Mouse (Mus musculus) lung, embryonic 15.5 days (tissue): Measurements from ENCODE around the gene Adad2. TPM values are rescaled to one million over a fixed set of nuclear protein-coding genes. Genes with fewer than 3 reads are reported as not detected.

Experiments
- ATAC-seq: fragments of 200-750 bp; cut with Nextera tagmentation; 2 replicates; pipeline ENCODE4 v1.8.0; 2017; ENCODE audit warnings: moderate number of reproducible peaks, borderline replicate concordance; ENCODE audit not compliant: low FRiP score, low TSS enrichment; ENCODE audit errors: extremely low read depth
- H3K27ac ChIP-seq: fragments of 300-500 bp; sonication (generic); 2 replicates; pipeline ENCODE4 v1.5.1; 2015; ENCODE audit warnings: moderate library complexity, mild to moderate bottlenecking, inconsistent platforms
- H3K27me3 ChIP-seq: fragments of 300-500 bp; sonication (generic); 2 replicates; pipeline ENCODE4 v1.6.1; 2015; ENCODE audit warnings: inconsistent platforms
- H3K36me3 ChIP-seq: fragments of 300-500 bp; sonication (generic); 2 replicates; pipeline ENCODE4 v1.6.1; 2015; ENCODE audit warnings: inconsistent platforms
- H3K4me1 ChIP-seq: fragments of 300-500 bp; sonication (generic); 2 replicates; pipeline ENCODE4 v1.6.1; 2015; ENCODE audit warnings: inconsistent platforms
- H3K4me2 ChIP-seq: fragments of 300-500 bp; sonication (generic); 2 replicates; pipeline ENCODE4 v1.6.1; 2015; ENCODE audit warnings: inconsistent platforms, mild to moderate bottlenecking, moderate library complexity
- H3K4me3 ChIP-seq: fragments of 300-500 bp; sonication (generic); 2 replicates; pipeline ENCODE4 v1.5.1; 2015; ENCODE audit warnings: mild to moderate bottlenecking, inconsistent platforms
- H3K9ac ChIP-seq: fragments of 300-500 bp; sonication (generic); 2 replicates; pipeline ENCODE4 v1.6.1; 2015; ENCODE audit warnings: inconsistent platforms
- H3K9me3 ChIP-seq: fragments of 300-500 bp; sonication (generic); 2 replicates; pipeline ENCODE4 v1.6.1; 2016; ENCODE audit warnings: inconsistent platforms
- WGBS: fragments of 180-500 bp; shearing (Covaris S2); methylation state at CpG from one replicate; pipeline ENCODE4 v1.1.7; 2015; 5-methylcytosine and 5-hydroxymethylcytosine counted together
- polyA plus RNA-seq: library from polyadenylated mRNA; unstranded; fragments of >200 nt; fragmentation: Nextera tagmentation; extraction: Ambion mirVana; gene quantifications from 2 replicates; pipeline ENCODE4 v1.2.1, GENCODE M21; 2015

Gene Adad2
- polyA plus RNA-seq, 1 experiment from 2014 or later: not detected

DNA sequence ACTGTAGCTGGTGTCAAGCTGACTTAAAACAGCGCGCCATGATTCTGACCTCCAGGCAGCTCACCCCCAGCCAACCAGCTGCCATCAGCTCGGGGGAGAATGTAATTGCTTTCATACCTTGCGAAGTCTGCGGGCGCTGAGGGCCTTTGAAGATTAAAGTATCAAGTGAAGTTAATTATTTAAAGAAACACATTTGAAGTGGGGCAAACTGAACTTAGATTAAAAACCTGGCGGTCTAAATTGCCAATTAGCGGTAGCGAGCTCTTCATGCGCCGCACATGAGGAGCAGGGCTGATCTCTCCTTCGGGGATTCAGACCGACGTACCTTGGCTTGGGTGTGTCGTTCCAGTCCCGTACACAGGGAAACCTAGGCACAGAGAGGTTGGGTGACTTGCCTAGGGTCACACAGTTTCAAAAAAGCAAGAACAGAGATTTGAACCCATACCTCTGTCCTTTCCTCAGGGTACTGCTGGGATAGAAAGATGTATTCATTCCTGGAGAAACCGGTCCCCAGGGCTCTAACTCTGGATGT, 31.9 kb downstream of the Adad2 start:
- H3K36me3 ChIP-seq: no peaks in the 10 kb centered on the region
- H3K4me2 ChIP-seq: no peak overlapping the region
- H3K4me3 ChIP-seq: no peak overlapping the region
- WGBS: 69% methylated on average over 17 of the region's 17 CpGs
- H3K9me3 ChIP-seq: no peaks in the 10 kb centered on the region
- no peak overlapping the region for H3K9ac ChIP-seq
- ATAC-seq: no peak
- no peak overlapping the region for H3K27ac ChIP-seq
- H3K27me3 ChIP-seq: no peaks in the 10 kb centered on the region
- H3K4me1 ChIP-seq: no peaks in the 10 kb centered on the region

DNA sequence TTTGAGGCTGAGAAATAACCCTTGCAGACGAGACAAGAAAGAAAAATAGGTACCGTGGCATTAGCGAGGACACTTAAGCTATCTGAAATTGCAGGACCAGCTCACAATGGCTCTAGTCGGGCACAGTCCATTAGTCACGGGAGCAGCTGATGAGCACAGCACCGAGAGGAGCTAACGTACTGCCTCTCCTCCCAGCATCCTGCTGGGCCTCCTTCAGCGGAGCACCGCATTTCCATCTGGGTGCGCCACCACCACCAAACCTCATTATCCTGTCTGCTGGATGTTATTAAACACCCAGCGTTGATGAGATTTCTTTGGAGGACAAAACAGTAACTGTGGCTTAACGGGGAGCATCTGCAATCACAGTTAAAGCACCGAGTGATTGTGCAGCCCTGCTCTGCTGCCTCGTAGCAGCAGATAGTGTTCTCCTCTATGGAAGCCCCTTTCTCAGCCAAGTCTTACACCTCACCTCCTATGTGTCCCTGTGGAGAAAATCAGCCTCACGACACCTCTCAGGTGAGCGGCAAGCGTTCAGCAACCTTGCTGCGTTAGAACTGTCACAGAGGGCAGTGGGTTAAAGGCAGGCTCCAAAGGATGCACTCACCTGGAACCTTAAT, 32.5 kb downstream of the Adad2 start:
- Histone ChIP-seq H3K9ac (no peak overlapping the region), H3K27ac (no peak overlapping the region), H3K4me1 (no peaks in the 10 kb centered on the region), H3K4me3 (no peak overlapping the region), H3K27me3 (no peaks in the 10 kb centered on the region), H3K36me3 (no peaks in the 10 kb centered on the region), H3K4me2 (no peak overlapping the region), H3K9me3 (no peaks in the 10 kb centered on the region)
- no peak for ATAC-seq
- 66% methylated on average over 18 of the region's 18 CpGs for WGBS

DNA sequence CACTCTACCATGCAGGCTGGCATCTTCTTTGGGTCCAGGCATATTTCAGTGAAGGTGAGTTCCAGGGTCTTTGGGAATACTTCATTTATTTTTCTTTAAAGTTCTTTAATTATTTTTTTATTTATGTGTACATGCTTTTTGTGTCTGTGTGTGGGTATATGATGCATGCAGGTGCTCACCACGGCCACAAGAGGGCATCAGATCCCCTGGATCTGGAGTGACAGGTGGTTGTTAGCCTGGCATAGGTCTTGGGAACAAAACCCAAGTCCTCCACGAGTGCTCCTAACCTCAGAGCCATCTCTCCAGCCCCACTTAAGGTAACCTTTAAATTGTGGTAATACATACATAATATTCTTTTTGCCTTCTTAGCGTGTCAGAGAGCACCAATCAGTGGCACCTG, 33.6 kb downstream of the Adad2 start:
- WGBS: 70% methylated on average over 3 of the region's 3 CpGs
- no peak for ATAC-seq
- Histone ChIP-seq H3K36me3 (no peaks in the 10 kb centered on the region), H3K4me2 (no peak overlapping the region), H3K4me3 (no peak overlapping the region), H3K4me1 (no peaks in the 10 kb centered on the region), H3K27ac (no peak overlapping the region), H3K9ac (no peak overlapping the region), H3K9me3 (no peaks in the 10 kb centered on the region), H3K27me3 (no peaks in the 10 kb centered on the region)

DNA sequence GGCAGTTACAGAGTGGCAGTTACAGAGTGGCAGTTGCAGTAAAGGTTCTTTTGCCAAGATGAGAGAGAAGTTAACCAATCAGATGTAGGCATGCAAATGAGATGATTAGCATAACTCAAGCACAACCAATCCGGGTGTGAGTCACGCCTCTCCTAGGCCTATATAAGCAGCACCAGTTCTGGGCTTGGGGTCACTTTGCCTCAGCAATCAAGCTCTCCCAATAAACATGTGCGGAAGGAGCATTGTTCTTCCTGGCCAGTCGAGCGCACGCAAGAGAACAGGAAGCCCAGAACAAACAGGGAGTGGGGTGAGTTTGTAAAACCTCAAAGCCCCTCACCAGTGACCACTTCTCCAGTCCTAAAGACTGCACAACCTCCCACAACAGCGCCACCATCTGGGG, 34.3 kb downstream of the Adad2 start:
- Histone ChIP-seq H3K4me2 (no peak overlapping the region), H3K4me1 (no peaks in the 10 kb centered on the region), H3K9me3 (no peaks in the 10 kb centered on the region), H3K27ac (no peak overlapping the region), H3K27me3 (no peaks in the 10 kb centered on the region), H3K9ac (no peak overlapping the region), H3K36me3 (no peaks in the 10 kb centered on the region), H3K4me3 (no peak overlapping the region)
- WGBS: 71% methylated on average over 7 of the region's 7 CpGs
- no peak for ATAC-seq

DNA sequence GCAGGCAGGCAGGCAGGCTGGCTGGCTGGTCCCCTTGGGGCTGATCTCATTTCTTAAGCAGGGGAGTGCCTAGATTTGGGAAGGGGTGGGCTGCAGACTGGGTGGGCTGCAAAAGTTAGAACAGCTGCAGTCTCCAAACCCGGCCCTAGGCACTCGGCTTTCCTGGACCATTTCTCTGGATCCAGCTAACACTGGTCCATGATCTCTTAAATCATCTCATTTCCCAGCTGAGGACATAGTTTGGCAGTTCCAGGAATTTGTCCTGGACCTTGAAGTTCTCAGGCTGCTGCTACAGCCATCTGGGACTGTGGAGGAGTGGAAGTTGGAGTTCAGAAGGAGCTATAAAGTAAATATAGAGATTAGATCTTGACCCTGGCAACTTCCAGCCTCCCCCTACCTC, 38.8 kb downstream of the Adad2 start:
- Histone ChIP-seq H3K4me2 (no peak overlapping the region), H3K9ac (no peak overlapping the region), H3K27ac (no peak overlapping the region), H3K4me1 (no peaks in the 10 kb centered on the region), H3K27me3 (no peaks in the 10 kb centered on the region), H3K36me3 (no peaks in the 10 kb centered on the region), H3K4me3 (no peak overlapping the region), H3K9me3 (no peaks in the 10 kb centered on the region)
- WGBS: 16% methylated on average over 2 of the region's 2 CpGs
- no peak for ATAC-seq

DNA sequence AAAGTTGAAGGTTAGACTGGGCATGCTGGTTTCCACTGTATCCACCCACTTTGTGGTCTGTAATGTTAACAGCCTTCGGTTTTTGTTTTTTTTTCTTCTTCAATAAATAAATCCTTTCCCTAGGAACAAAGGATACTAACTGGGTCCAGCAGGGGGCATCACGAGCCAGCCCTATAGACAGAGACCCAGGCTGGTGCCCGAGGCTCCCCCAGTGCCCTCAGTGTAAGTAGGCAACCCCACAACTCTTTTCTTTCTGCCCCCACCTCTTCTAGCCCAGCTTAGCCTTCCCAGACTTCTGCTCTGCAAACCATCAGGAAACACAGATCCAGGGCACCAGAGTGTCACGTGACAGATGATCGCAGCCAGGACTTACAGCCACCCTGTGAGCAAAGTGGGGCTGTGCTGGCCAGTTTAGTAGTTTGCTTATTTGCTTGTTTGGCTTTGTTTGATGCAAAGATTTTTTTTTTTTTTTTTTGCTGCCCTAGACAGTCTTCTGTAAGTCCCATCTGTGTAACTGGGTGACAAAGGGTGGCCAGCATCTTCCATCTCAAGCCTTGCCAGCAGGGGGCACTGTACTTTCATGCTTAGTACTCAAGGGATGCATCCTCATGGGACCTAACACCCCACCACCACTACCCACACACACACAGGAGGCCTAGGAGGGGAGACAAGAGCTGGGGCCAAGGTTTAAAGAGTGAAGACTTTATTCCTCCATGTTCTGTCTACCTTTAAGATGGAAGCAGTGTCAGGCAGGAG, 44.3 kb downstream of the Adad2 start:
- H3K9ac ChIP-seq: no peak overlapping the region
- H3K4me2 ChIP-seq: no peak overlapping the region
- H3K27me3 ChIP-seq: no peaks in the 10 kb centered on the region
- H3K4me1 ChIP-seq: peaks cover 12% of the 10 kb centered on the region
- H3K4me3 ChIP-seq: no peak overlapping the region
- ATAC-seq: no peak
- 37% methylated on average over 5 of the region's 5 CpGs for WGBS
- H3K27ac ChIP-seq: no peak overlapping the region
- no peaks in the 10 kb centered on the region for H3K36me3 ChIP-seq
- H3K9me3 ChIP-seq: no peaks in the 10 kb centered on the region

DNA sequence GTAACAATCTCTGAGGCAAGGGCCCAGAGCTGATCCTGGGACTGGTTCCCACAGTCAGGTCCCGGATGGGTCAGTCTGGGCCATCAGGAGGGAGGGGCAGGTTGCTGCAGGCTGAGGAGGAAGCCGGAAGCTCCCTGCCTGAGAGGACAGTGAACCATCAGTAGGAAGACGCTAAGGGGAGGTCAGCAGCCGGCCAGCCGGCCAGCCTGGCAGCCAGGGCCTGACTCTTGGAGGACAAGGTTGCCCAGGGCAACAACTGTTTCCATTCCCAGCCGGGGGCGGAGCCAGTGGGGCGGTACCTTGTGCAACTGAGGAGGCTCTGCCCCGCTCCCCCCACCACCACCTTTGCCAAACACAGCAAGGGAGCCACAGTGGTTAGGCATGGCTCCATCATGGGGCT, 48.5 kb downstream of the Adad2 start:
- Histone ChIP-seq H3K27me3 (no peaks in the 10 kb centered on the region), H3K9ac (no peak overlapping the region; the same call in 1 of the 2 replicates), H3K9me3 (no peaks in the 10 kb centered on the region), H3K4me1 (peaks cover 22% of the 10 kb centered on the region), H3K4me2 (0 out of 2 replicates have a peak overlapping the region, but pooled peaks have one; percentile 17), H3K36me3 (no peaks in the 10 kb centered on the region), H3K27ac (no peak overlapping the region), H3K4me3 (no peak overlapping the region)
- 11% methylated on average over 9 of the region's 9 CpGs for WGBS
- ATAC-seq: peak; percentile 55; the same call in 1 of the 2 replicates

DNA sequence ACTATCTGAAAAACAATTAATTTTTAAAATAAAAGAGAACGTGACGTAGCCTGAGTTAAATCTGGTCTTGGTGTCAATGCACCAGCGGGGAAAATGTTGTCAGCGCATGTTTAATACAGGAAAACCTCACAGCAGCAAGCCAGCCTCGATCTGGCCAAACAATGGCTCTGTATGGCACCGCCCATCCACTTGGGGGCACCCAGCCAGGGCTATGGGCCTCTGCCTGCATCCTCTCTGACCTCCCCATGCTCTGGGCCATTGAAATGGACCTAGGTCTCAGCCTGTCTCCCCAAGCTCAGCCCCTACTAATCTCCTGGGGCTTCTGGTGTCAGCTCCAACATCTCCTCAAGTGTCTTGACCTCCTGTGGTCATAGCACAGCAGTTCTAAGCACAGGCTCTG, 49.3 kb downstream of the Adad2 start:
- Histone ChIP-seq H3K4me1 (peaks cover 27% of the 10 kb centered on the region), H3K4me3 (no peak overlapping the region), H3K27me3 (no peaks in the 10 kb centered on the region), H3K9me3 (no peaks in the 10 kb centered on the region), H3K4me2 (no peak overlapping the region), H3K27ac (no peak overlapping the region), H3K36me3 (no peaks in the 10 kb centered on the region), H3K9ac (no peak overlapping the region)
- ATAC-seq: no peak
- 68% methylated on average over 6 of the region's 6 CpGs for WGBS

DNA sequence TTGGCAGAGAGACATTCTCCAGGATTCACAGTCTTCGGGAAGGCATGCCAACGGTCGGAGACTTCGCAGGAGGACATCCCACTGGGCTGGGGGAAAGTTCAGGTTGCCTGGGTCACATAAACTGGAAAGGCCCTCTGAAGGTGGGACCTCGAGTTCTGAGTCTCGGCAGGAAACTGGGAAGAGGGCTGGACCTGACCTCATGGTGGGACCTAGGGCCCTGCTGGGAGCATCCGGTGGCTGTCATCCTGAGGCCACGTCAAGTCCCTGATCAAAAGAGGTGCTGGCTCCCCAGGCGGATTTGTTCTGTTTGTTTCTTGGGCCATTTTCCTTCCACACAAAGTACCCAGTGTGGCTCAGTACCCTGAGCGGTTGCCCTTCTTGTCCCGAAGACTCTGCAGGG, 50.9 kb downstream of the Adad2 start:
- Histone ChIP-seq H3K36me3 (no peaks in the 10 kb centered on the region), H3K4me3 (no peak overlapping the region), H3K4me1 (peaks cover 27% of the 10 kb centered on the region), H3K9ac (no peak overlapping the region), H3K9me3 (no peaks in the 10 kb centered on the region), H3K4me2 (no peak overlapping the region), H3K27ac (no peak overlapping the region), H3K27me3 (no peaks in the 10 kb centered on the region)
- no peak for ATAC-seq
- 65% methylated on average over 11 of the region's 11 CpGs for WGBS

DNA sequence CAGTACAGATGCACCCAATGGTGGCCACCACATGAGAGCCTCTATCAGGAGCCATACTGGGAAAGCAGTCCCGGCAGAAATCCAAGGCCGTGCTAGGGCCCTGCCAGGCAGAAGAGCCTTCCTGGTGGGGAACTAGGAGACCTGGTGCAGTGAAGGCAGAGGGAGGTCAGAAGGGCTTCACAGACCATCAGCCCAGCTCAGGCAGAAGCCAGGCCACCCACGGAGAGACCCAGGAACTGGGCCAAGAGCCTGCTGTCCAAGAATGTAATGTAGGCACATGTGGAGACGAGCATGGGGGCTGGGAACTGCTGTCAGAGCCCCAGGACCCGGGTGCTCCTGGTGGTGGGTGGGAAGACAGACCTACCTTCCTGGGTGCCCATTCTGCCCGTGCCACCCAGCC, 52.7 kb downstream of the Adad2 start:
- Histone ChIP-seq H3K4me3 (no peak overlapping the region), H3K36me3 (no peaks in the 10 kb centered on the region), H3K27ac (no peak overlapping the region), H3K27me3 (no peaks in the 10 kb centered on the region), H3K4me2 (no peak overlapping the region), H3K4me1 (peaks cover 39% of the 10 kb centered on the region), H3K9me3 (no peaks in the 10 kb centered on the region), H3K9ac (no peak overlapping the region)
- ATAC-seq: no peak; the same call in 1 of the 2 replicates
- WGBS: 54% methylated on average over 6 of the region's 6 CpGs
